Mouse (Mus musculus) fibroblast of lung, adult 2 months (primary cell): Measurements from ENCODE around the gene Hpf1.

Experiments
- DNase-seq: peaks from one replicate; pipeline ENCODE4 v3.0.0-alpha.2; 2011; ENCODE audit warnings: low read depth

Hpf1 gene

GRCm38 (mm10) chr8:60889843-60890519 lies at the start of gene Hpf1:
TSS of gene Hpf1 (plus strand) at chr8:60890418.
- peak; percentile 88 for DNase-seq

DNA sequence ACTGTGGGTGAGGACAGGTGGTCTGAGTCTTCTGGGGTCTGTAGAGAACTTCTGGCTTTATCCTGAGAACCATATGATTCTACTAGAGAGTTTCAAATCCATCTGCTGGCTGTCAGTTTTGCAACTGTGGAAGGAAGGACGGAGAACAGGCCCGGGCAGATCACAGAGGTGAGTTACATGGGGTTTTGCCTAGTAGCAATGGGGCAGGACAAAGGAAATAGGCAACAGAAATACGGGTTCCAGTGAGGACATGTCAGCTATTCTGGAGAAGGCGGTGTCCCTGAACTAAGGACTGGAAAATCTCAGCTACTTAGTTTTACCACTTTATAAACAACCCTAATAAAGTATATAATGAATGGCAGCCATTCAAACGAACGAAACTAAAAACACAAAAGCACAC lies 47.8 kb upstream of the Hpf1 start:
- no peak for DNase-seq

- no peak for DNase-seq
These were observed 32.7 kb upstream of the Hpf1 start for GRCm38 (mm10) chr8:60857559-60857958.

DNA sequence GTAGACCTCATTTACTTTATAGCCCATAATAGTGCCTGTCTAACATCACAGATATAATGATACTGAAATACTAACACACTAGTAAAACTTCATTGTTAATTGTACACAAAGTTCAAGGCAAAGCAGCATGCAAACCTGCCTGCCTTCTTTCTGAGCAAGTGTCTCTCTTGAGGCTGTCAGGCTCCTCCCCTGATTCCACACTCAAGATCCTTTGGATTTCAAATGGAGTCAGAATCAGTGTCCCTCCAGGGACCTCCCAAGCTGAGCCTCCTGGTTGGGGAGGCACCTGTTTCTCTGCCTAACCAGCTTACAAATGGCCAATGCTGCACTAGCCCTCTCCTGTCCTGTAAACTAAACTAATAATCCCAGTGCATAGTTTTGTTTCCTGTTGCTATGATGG lies 32.1 kb upstream of the Hpf1 start:
- DNase-seq, result no peak

DNA sequence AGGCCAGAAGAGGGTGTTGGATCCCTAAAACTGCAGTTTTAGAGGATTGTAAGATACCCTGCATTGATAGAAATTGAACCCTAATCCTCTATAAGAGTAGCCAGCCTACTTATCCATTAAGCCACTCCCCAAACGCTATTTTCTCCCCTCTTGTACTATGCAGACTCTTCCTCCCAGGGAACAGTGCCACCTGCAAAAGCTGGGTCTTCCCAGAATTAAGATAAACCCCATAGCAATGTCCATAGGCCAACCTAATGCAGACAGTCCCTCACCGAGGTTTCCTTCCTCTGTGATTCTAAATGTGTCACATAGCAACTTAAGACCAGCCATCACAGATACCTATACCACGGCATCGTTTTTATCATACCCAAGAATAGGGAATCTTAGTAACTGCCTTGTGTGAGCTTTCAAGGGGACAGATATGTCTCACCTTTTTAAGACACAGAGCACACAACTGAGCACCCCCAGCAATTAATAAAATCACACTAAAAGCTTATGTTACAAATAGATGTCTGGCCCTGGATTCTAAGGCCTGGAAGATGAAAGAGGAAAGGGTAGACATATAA lies 31.2 kb upstream of the Hpf1 start:
- no peak for DNase-seq

- peak; percentile 31 for DNase-seq
These were observed 30.6 kb upstream of the Hpf1 start for GRCm38 (mm10) chr8:60859605-60860004.

- DNase-seq, result no peak
These were observed 29.5 kb upstream of the Hpf1 start for GRCm38 (mm10) chr8:60860749-60861148.

DNA sequence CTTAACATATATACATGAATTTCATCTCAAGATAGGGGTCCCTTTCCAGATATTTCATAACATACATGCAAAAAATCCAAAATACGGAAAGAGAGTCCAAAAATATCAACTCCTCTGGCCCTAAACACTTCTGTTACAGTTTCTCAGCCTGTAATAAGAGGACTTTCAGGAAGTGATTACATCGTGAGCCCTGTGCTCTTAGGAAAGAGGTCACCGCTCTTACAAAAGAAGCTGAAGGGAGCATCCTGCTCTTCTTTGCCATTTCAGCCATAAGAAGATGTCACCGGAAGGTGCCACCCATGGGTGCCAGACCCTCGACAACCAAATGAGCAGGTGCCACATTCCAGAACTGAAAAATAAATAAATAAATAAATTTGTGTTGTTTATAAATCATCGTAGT lies 28.4 kb upstream of the Hpf1 start:
- DNase-seq, result no peak

GRCm38 (mm10) chr8:60864875-60865274 lies 25.3 kb upstream of the Hpf1 start:
- DNase-seq, result no peak

DNA sequence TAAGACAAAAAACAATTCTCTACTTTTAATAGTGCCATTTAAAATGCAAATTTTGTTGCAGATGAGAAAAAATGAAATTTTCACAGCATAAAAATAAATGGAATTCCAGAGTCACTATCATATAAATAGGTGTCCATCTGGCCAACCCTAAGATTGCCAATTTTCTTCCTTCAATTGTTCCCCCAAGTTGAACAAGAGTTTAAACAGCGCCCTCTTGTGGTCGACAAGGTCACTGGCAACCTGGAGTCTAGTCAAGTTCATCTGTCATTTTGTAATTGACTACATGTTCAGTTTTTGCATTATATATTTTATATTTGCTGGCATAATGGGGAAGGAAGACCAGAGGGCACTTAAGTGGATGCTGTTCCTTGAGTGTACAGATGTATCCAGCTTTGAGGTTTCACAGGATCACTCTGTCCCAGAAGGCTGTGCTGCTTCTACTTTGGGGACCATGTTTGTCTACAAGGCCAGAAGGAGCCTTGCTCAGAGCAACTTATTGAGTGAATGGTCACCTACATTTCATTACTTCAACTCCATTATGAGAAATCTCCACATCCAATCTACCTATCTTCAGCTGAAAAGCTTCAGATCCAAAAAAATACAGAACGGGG lies 24.6 kb upstream of the Hpf1 start:
- DNase-seq, result peak; percentile 18

- DNase-seq, result no peak
These were observed 22.6 kb upstream of the Hpf1 start for GRCm38 (mm10) chr8:60867468-60868115.

GRCm38 (mm10) chr8:60868236-60868965 lies 21.8 kb upstream of the Hpf1 start:
- no peak for DNase-seq

DNA sequence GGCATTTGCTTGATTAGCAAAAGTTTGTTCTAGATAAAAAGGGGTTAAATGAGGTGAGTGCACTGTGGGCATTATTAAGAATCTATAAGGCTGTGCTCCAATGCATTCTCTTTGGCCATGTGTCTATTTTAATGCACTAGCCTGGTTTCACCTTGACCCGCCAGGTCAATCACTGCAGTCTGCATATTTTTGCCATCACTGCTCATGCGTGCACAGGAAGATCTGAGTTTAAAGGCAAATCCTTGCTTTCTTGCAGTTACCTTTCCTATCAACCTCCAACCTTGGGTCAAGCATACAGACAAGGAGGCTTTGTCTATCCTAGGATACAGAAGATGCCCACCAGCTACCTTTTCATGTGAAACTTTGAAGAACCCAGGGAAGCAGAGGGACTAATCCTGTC lies 20.5 kb upstream of the Hpf1 start:
- DNase-seq, result no peak

- no peak for DNase-seq
These were observed 19.7 kb upstream of the Hpf1 start for GRCm38 (mm10) chr8:60870231-60871193.

GRCm38 (mm10) chr8:60878617-60879016 lies 11.6 kb upstream of the Hpf1 start:
- no peak for DNase-seq

- no peak for DNase-seq
These were observed 6.6 kb upstream of the Hpf1 start for GRCm38 (mm10) chr8:60883419-60884137.

DNA sequence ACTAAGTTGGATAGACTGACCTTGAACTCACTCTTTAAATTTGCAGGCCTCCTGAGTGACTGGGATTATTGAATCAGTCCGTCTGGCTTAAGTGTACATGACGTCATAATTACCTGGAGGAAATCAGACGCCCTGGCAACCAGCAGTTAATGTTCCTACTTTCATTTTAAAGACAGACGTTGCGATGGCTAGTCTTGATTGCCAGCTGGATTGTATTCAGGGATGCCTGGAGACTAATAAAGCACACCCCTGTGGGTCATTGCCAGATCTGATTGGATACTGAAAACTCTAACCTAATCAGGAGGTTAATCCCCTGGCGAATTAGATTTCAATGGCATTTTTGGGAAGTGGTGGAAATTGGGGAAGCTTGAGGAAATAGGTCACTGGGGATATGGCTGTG lies 3.5 kb upstream of the Hpf1 start:
- no peak for DNase-seq

- no peak for DNase-seq
These were observed 931 bp upstream of the Hpf1 start for GRCm38 (mm10) chr8:60889131-60889842.

GRCm38 (mm10) chr8:60890520-60890874 lies 279 bp downstream of the Hpf1 start:
- DNase-seq, result no peak

DNA sequence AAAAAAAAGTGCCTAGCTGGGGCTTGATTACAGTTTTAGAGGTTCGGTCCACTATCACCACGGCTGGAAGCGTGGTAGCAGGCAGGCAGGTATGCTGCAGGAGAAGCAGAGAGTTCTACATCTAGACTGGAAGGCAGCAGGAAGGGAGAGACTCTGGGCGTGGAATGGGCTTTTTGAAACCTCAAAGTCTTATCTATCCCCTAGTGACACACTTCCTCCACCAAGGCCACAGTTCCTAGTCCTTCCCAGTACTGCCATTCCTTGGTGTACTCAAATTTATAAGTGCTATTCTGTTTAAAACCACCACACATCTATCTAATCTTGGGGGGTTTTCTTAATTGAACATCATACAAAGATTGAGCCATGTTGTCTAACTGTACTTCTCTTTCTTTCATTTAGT lies 1.5 kb downstream of the Hpf1 start:
- DNase-seq, result no peak
